Mouse (Mus musculus) heart, adult 2 months (tissue): ENCODE data around the gene Olfr221. TPM values are rescaled to one million over a fixed set of nuclear protein-coding genes. Genes with fewer than 3 reads are reported as not detected.
"Not testable (repeated sequence)": the region's sequence is repeated elsewhere in the genome, so short reads cannot be mapped to it uniquely, and the experiment has no call there.

Experiments used
- DNase-seq, 2 experiments: peaks; one replicate each; pipeline ENCODE4 v3.0.0; 2021
- H3K27ac ChIP-seq: fragments of 200-600 bp; 2 replicates; pipeline ENCODE4 v1.8.1; 2022
- H3K27me3 ChIP-seq: fragments of 200-500 bp; 2 replicates; pipeline ENCODE4 v1.6.1; 2012; ENCODE audit warnings: mild to moderate bottlenecking, low read length, inconsistent platforms, mixed read lengths; ENCODE audit not compliant: control insufficient read depth, insufficient read depth
- H3K36me3 ChIP-seq: fragments of 200-500 bp; 2 replicates; pipeline ENCODE4 v1.6.1; 2012; ENCODE audit warnings: low read length, inconsistent platforms; ENCODE audit not compliant: control insufficient read depth, insufficient read depth
- H3K4me1 ChIP-seq: fragments of 200-500 bp; 2 replicates; pipeline ENCODE4 v1.6.1; 2011; ENCODE audit warnings: low read length; ENCODE audit not compliant: control insufficient read depth, insufficient read depth
- H3K4me3 ChIP-seq: fragments of 200-600 bp; 2 replicates; pipeline ENCODE4 v1.8.1; 2022
- H3K79me2 ChIP-seq: fragments of 200-500 bp; replicated peaks from 2 replicates; pipeline ENCODE4 v1.6.1; 2012; ENCODE audit warnings: mild to moderate bottlenecking, inconsistent platforms, low read length, moderate library complexity, mixed read lengths; ENCODE audit not compliant: control insufficient read depth, insufficient read depth
- H3K9ac ChIP-seq: fragments of 200-500 bp; 2 replicates; pipeline ENCODE4 v1.6.1; 2012; ENCODE audit warnings: low read depth, mild to moderate bottlenecking, control low read depth, inconsistent platforms, low read length, mixed read lengths
- CTCF ChIP-seq: fragments of 200-600 bp; IDR thresholded peaks from 2 replicates; pipeline ENCODE4 v1.8.1; 2022; ENCODE audit warnings: antibody characterized with exemption, mild to moderate bottlenecking, moderate library complexity
- EP300 ChIP-seq: fragments of 200-500 bp; IDR thresholded peaks from 2 replicates; pipeline ENCODE4 v1.6.1; 2011; ENCODE audit warnings: low read depth, low read length, control low read depth; ENCODE audit not compliant: insufficient read depth
- POLR2A ChIP-seq: fragments of 200-500 bp; IDR thresholded peaks from 2 replicates; pipeline ENCODE4 v1.6.1; 2011; ENCODE audit warnings: mild to moderate bottlenecking, low read depth, low read length, control low read depth; ENCODE audit not compliant: insufficient read depth
- WGBS: fragments of 180-500 bp; shearing (Covaris S2); methylation state at CpG from one replicate; pipeline ENCODE4 v1.1.7; 2018; 5-methylcytosine and 5-hydroxymethylcytosine counted together
- intact Hi-C: fragments of 180-260 bp; cut with DNase I; formaldehyde crosslinking; loops from one replicate; pipeline ENCODE4 v1.15.1; 2025
- polyA plus RNA-seq: library from polyadenylated mRNA; depleted of rRNA; stranded (reverse); fragments of >200 nt; gene quantifications from 2 replicates; pipeline ENCODE4 v1.2.3, GENCODE M21; 2012
- total RNA-seq, 2 experiments: library from RNA; stranded (reverse); gene quantifications; 2 replicates each; pipeline ENCODE4 v1.2.3; 2021

Olfr221 gene
- total and polyA plus RNA-seq, 3 experiments: not detected

- Histone ChIP-seq H3K9ac (no peak overlapping the region), H3K4me3 (no peak overlapping the region), H3K36me3 (no peaks in the 10 kb centered on the region), H3K4me1 (no peaks in the 10 kb centered on the region), H3K27me3 (no peaks in the 10 kb centered on the region), H3K79me2 (no peaks in the 10 kb centered on the region), H3K27ac (no peak overlapping the region)
- WGBS: 52% methylated on average over 4 of the region's 4 CpGs
- intact Hi-C loops: no loop called here
- no peak for DNase-seq
- TF ChIP-seq EP300: no peak
- no peak for TF ChIP-seq POLR2A
- no peak for TF ChIP-seq CTCF
Measured at GRCm38 (mm10) chr14:52059982-52060381, 17.7 kb upstream of the Olfr221 start.

DNA sequence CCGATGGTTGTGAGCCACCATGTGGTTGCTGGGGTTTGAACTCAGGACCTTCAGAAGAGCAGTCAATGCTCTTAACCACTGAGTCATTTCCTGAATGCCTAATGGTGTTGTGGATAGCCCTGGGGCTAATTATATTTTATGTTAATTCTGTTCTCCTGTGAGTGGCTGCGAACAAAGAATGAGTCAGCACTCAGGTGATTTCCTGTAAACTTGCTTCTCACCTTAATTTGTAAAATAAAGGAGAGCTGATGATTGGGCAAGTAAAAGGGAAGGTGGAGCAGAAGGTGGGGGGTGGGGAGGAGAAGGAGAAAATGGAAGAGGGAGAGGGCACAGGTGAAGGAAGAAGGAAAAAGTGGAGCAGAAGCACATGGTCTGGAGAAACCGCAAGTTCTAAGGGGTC is 10.5 kb upstream of the Olfr221 start:
- H3K79me2 ChIP-seq, DNase-seq, H3K27ac ChIP-seq, H3K4me1 ChIP-seq, H3K9ac ChIP-seq, H3K27me3 ChIP-seq, H3K4me3 ChIP-seq, H3K36me3 ChIP-seq, intact Hi-C loops: not testable (repeated sequence)
- 96% methylated on average over 3 of the region's 3 CpGs for WGBS

DNA sequence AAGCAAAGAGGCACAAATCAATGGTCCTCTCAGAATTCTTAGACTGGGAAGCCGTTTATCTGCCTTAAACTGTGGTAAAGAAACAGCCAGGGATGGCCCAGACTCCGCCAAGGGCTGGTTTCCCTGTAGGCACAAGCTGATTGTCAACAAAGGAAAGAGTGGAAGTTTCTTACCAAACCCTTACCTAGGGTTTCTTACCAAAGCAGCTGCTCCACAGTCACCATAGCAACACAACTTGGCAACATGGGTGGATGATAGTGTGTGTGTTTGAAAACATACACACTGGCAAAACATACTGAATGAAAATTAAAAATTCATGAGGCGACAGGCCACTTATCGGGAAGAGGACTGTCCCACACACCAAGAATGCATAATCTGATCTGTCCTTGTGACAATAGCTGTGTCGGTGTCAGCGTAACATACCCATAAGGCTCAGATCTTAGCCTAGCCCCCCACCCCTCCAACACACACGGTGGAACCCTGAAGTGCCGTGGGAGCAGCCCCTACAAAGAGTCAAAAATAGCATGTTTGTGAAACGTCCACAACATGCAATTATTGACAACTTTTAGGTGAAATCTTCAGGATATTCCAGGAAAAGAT is 3.8 kb upstream of the Olfr221 start:
- Histone ChIP-seq H3K4me1 (no peaks in the 10 kb centered on the region; the same call in 1 of the 2 replicates), H3K27ac (no peak overlapping the region), H3K4me3 (no peak overlapping the region), H3K9ac (no peak overlapping the region), H3K27me3 (no peaks in the 10 kb centered on the region), H3K36me3 (peaks cover 2% of the 10 kb centered on the region), H3K79me2 (no peaks in the 10 kb centered on the region)
- no peak for DNase-seq
- WGBS: 75% methylated on average over 9 of the region's 9 CpGs
- intact Hi-C loops: no loop called here
- TF ChIP-seq EP300: no peak
- TF ChIP-seq CTCF: no peak
- TF ChIP-seq POLR2A: no peak

GRCm38 (mm10) chr14:52044901-52045678 is 2.8 kb upstream of the Olfr221 start:
- 12% methylated on average over 8 of the region's 8 CpGs for WGBS
- Histone ChIP-seq H3K27ac (no peak overlapping the region), H3K9ac (no peak overlapping the region), H3K4me3 (no peak overlapping the region), H3K27me3 (no peaks in the 10 kb centered on the region), H3K4me1 (no peaks in the 10 kb centered on the region; the same call in 1 of the 2 replicates), H3K79me2 (no peaks in the 10 kb centered on the region), H3K36me3 (peaks cover 2% of the 10 kb centered on the region)
- intact Hi-C loops: no loop called here
- no peak for DNase-seq
- TF ChIP-seq CTCF: peak; percentile 57
- no peak for TF ChIP-seq POLR2A
- no peak for TF ChIP-seq EP300

- Histone ChIP-seq H3K27me3 (no peaks in the 10 kb centered on the region), H3K9ac (no peak overlapping the region), H3K27ac (peak overlapping the region; percentile 27), H3K79me2 (no peaks in the 10 kb centered on the region), H3K4me1 (no peaks in the 10 kb centered on the region; the same call in 1 of the 2 replicates), H3K4me3 (no peak overlapping the region), H3K36me3 (peaks cover 2% of the 10 kb centered on the region)
- no peak for TF ChIP-seq CTCF
- TF ChIP-seq EP300: no peak
- no peak for TF ChIP-seq POLR2A
- 31% methylated on average over 6 of the region's 6 CpGs for WGBS
- DNase-seq: peak in 1 of 2 experiments; percentile 8
- intact Hi-C loops: no loop called here
Measured at GRCm38 (mm10) chr14:52043446-52043845, 1.2 kb upstream of the Olfr221 start.

- WGBS: 81% methylated on average over 5 of the region's 5 CpGs
- intact Hi-C loops: no loop called here
Measured at GRCm38 (mm10) chr14:52039332-52039731, 2.9 kb downstream of the Olfr221 start.

More at GRCm38 (mm10) chr14:52039332-52039731, 2.9 kb downstream of the Olfr221 start:
- H3K4me3 ChIP-seq: no peak overlapping the region
- no peaks in the 10 kb centered on the region for H3K27me3 ChIP-seq
- no peak for DNase-seq
- peaks cover 2% of the 10 kb centered on the region for H3K36me3 ChIP-seq
- H3K79me2 ChIP-seq: no peaks in the 10 kb centered on the region
- H3K9ac ChIP-seq: no peak overlapping the region
- H3K27ac ChIP-seq: no peak overlapping the region
- H3K4me1 ChIP-seq: no peaks in the 10 kb centered on the region; the same call in 1 of the 2 replicates
- TF ChIP-seq EP300 (no peak), CTCF (no peak), POLR2A (no peak)
